Mouse (Mus musculus): ENCODE measurements around the gene Fshb. TPM values are rescaled to one million over a fixed set of nuclear protein-coding genes. Genes with fewer than 3 reads are reported as not detected.

The Fshb gene
- total RNA-seq (2015; ENCODE audit: low replicate concordance) (not detected in 2 replicates), total RNA-seq (2017; ENCODE audit: low replicate concordance) (not detected in 2 replicates)

DNA sequence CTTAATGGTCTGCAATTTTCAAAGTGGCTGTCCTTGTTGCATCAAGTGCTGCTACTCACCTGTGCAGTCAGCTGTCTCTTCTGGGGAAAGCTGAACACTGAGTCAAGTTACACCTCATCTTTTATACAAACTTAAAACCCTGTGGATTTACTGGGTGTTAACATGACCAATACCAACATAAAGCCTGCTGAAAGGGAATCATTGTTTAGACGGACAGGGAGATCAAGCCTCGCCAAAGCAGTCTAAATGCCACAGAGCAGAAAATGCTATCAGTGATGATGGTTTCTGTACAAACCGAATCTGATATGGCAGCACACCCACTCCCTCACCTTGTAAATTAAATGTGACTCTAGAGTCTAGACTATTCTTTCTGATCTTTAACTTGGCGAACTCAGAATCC is at the start of gene Fshb:
Gene Fshb, minus strand, starts transcription at position 101 of the 400 bp plus-strand sequence.
- no peak for ATAC-seq (replicated peaks; ENCODE audit: low FRiP score, poor library complexity, severe bottlenecking)

DNA sequence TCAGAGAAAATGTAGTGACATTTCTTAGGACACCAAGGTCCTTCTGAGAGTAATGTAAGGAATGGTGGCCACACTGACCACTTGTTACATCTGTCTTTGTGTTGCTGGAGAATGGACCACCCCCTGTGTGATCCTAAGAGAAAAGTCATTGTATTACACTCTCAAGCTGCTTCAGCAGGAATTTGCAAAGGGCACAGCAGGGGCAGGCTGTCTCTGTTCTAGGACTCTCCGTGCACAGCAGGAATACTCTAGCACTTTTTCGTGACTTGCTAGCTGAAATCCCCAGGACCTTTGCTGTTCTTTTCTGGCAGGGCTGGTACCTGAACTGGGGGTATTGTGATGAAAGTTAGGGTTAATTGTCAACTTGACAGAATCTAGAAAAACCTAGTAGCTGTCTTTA is 24.8 kb upstream of the Fshb start:
- ATAC-seq (replicated peaks; ENCODE audit: low FRiP score, poor library complexity, severe bottlenecking): no peak

DNA sequence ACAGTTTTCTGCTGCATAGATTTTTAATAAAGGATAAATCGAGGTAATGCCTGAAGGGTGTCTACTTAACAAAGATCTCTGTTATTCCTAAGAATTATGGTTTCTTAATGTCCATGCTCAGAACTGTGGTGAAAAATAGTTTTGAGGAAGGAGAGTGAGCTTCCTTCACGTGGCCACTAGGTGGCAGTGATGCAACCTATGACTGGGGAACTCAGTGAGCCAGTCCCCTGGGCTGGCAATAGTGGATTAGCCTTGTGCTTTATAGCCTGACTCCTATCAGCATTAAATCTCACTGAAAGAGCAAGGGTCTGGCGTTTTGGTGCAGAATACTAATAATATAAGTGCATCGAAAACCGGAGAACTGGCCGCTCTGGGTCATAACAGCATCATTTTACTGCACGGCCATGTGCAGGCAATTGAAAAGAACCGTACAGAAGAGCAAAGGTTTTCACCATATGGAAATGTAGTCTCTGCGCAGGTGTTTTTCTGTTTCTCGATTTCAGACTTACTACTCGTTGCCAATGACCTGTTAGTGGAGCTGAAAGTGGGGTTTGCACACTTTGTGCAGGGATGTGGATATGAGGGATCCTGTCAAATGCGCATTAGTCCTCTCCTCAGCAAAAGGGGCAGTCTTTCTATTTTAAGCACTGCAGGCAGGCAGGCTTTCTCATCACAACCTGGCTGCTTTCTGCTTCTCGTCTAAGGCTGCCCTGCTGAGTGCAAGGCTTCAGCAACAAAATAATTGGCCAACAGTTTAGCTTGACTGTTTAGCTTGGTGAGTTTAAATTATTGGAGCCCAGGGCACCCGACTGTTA is 23.8 kb upstream of the Fshb start:
- ATAC-seq (replicated peaks; ENCODE audit: low FRiP score, poor library complexity, severe bottlenecking): no peak

DNA sequence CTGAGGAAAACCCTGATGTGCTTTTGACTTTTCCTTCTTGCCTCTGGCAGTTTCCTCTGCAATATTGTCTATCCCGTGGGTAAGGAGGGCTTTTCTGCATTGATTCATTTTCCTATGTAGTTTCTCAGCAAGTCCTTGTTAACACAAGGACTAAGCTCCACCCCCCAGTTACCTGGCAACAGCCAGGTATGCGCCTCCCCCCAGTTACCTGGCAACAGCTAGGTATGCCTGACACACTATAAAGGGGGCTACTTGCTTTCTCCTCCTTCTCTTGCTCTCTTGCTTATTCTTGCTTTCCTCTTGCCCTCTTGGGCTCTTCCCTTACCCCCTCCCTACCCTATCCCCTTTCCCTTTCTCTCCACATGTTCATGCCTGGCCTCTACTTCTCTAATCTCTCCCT is 3.8 kb upstream of the Fshb start:
- ATAC-seq (replicated peaks; ENCODE audit: low FRiP score, poor library complexity, severe bottlenecking): no peak

- ATAC-seq (replicated peaks; ENCODE audit: low FRiP score, poor library complexity, severe bottlenecking): no peak
Measured at GRCm38 (mm10) chr2:107045955-107046354, 13.5 kb downstream of the Fshb start.

DNA sequence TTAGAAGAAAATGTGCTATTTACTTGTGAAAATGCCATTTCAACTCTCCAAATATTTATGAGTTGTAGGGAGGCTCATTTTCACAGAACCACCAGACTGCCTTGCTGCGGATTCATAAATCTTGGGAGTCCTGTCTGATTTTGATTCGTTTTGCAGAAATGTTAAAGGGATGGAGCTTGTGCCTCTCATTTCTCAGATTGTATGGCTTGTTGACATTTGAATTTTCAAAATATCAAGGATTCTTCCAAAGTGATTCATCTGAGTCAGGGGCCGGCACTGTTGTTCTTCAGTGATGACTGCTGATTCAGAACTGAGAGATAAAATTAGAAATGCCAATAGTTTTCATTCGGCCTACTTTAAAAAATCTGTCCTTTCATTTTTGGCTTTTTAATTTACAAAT is 18.6 kb downstream of the Fshb start:
- ATAC-seq (replicated peaks; ENCODE audit: low FRiP score, poor library complexity, severe bottlenecking): no peak

DNA sequence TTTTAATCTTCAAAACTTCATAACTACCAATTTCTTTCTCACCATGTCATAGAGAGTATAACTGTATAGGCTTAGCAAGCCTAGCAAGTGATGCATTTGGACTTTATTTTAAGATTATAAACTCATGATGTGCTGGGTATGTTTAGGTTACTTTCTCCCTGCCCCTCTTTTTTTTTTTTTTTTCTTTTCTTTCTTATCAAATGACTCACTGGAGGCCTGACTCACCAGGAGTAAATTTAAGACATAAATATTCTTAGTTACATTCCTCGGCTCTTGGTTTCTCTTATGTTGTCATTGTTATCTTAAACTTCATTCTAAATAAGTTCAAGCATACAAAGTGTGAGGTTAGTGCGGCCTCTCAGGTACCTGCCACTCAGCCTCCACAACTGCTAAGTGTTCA is 23.5 kb downstream of the Fshb start:
- no peak for ATAC-seq (replicated peaks; ENCODE audit: low FRiP score, poor library complexity, severe bottlenecking)

- ATAC-seq (replicated peaks; ENCODE audit: low FRiP score, poor library complexity, severe bottlenecking): no peak
Measured at GRCm38 (mm10) chr2:107024694-107025093, 34.8 kb downstream of the Fshb start.

DNA sequence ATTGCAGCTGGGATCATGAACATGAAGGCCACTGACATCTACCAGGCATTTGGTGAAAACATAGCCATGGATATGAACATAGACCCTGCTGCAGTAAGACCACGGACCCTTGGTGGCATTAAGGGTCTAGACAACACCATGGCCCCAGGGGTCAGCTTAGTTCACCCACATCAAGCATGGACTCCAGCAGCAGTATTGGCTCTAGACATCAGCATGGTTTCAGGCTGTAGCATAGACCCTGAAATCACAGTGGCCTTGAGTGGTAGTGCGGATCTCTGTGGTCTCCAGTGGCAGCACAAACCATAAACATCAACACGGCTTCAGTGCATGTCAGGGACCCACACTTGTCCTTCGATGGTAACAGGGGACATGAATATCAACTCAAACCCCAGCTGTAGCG is 36.7 kb downstream of the Fshb start:
- ATAC-seq (replicated peaks; ENCODE audit: low FRiP score, poor library complexity, severe bottlenecking): no peak

DNA sequence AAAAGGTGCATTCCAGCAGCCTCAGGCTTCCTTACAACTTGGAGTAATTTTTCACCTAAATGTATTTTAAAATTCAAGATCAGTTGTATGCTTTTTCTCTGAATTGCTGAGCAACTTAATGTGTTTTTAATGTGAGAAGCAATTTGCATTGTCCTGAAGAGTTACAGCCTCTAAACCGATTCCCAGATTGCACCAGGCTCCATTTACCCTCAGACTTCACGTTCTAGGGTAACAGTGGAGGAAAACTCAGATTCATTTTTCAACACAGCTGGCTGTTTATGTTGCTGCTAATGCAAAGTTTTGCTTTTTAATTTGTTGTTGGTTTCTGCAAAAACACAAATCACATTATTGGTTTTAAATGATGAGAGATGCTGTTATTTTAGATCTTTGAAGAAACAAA is 40.1 kb downstream of the Fshb start:
- no peak for ATAC-seq (replicated peaks; ENCODE audit: low FRiP score, poor library complexity, severe bottlenecking)

- ATAC-seq (replicated peaks; ENCODE audit: low FRiP score, poor library complexity, severe bottlenecking): no peak
Measured at GRCm38 (mm10) chr2:107013161-107013560, 46.3 kb downstream of the Fshb start.

GRCm38 (mm10) chr2:107012318-107012717 is 47.1 kb downstream of the Fshb start:
- no peak for ATAC-seq (replicated peaks; ENCODE audit: low FRiP score, poor library complexity, severe bottlenecking)

GRCm38 (mm10) chr2:107010160-107010559 is 49.3 kb downstream of the Fshb start:
- no peak for ATAC-seq (replicated peaks; ENCODE audit: low FRiP score, poor library complexity, severe bottlenecking)

DNA sequence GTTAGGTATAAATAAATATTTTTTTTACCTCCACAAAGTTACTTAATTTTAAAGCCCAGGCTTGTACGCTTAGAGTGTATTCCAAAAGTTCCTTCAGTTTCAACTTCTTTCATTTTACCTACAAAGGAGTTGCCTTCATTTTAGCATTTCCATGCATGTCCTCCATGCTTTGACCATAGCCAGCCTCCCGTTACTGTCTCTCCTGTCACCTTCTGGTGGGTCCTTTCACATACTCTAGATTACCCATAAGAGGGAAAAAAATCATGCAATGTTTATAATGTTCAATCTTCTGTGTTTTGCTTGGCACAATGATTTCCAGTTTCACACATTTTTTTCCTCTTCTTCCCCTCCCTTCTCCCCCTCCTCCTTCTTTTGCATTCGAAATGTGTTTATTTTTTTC is 53.1 kb downstream of the Fshb start:
- no peak for ATAC-seq (replicated peaks; ENCODE audit: low FRiP score, poor library complexity, severe bottlenecking)

Other genes with a start within 250 kb of the Fshb start
- gene Arl14ep, start 85.2 kb downstream of the Fshb start, total RNA-seq (2015; ENCODE audit: low replicate concordance): 2.9 and 9.6 TPM in 2 replicates
- gene Arl14ep, start 85.2 kb downstream of the Fshb start, total RNA-seq (2017; ENCODE audit: low replicate concordance): 3.3 and 7.0 TPM in 2 replicates
- gene Kcna4, start 231.0 kb upstream of the Fshb start, total RNA-seq (2015; ENCODE audit: low replicate concordance): not detected in 2 replicates
- gene Kcna4, start 231.0 kb upstream of the Fshb start, total RNA-seq (2017; ENCODE audit: low replicate concordance): not detected in 2 replicates

Data from erythroid progenitor cell, adult 5-6 weeks (primary cell).